Comparison of ENCODE assay signal across 15 mouse cellular contexts in genomic region chr3:100440754-100441153, GRCm38 (mm10). TPM values are rescaled to one million over a fixed set of nuclear protein-coding genes. Genes with fewer than 3 reads are reported as not detected.
DNase-seq lines count a peak whose midpoint lies in the region; ATAC-seq lines count a peak whose summit lies in the region.
"Had no signal": no experiment of that assay in that cellular context is flagged by ENCODE, and none has a peak within 500 bp of the region (broad histone marks: within the 10 kb centered on the region; RNA-seq: fewer than 3 reads in every experiment).

No protein-coding gene starts in this region.

- no peak for ATAC-seq in liver, embryonic 11.5 days (replicated peaks; ENCODE audit: low FRiP score)
- ATAC-seq in intestine, embryonic 16.5 days: peak; percentile 36
- ATAC-seq in megakaryocyte, adult 5-6 weeks (ENCODE audit: poor library complexity, severe bottlenecking): peak; percentile 53

- peaks cover 45% of the 10 kb centered on the region for H3K4me1 ChIP-seq in liver, embryonic 11.5 days (replicated peaks; ENCODE audit: control insufficient read depth, insufficient read depth, low read length)
- peaks cover 2% of the 10 kb centered on the region; the same call in 1 of the 2 replicates for H3K4me1 ChIP-seq in intestine, embryonic 16.5 days (ENCODE audit: control insufficient read depth, insufficient read depth, low read length)
- H3K4me1 ChIP-seq: midbrain, embryonic 10.5 days had no signal

- intact Hi-C loops in left cerebral cortex, postnatal 36 days (cut with DNase I): no loop called here

- H3K4me2 ChIP-seq in liver, embryonic 11.5 days: no peak overlapping the region
- no peak overlapping the region for H3K4me2 ChIP-seq in intestine, embryonic 16.5 days (ENCODE audit: low read depth, low read length)

- peak; percentile 38 for DNase-seq in liver
- DNase-seq in liver, embryonic 11.5 days (ENCODE audit: low spot score): no peak
- DNase-seq in c-Kit-positive CD71-positive TER-119-negative erythroid progenitor cells, embryonic 14.5 days (ENCODE audit: low read depth): peak; percentile 40
- DNase-seq in testis, postnatal 14 days (ENCODE audit: low spot score): no peak
- DNase-seq in left cerebral cortex, postnatal 36 days (ENCODE audit: low spot score in 2 of 2): no peak
- DNase-seq in layer of hippocampus, adult 11-12 months (ENCODE audit: low spot score): no peak
- DNase-seq: cerebellum, adult 18-20 months; cerebellum, postnatal 36 days; gastrocnemius, postnatal 10 days; thymus, adult 18-20 months had no signal

- no peaks in the 10 kb centered on the region for H3K9me3 ChIP-seq in liver, embryonic 11.5 days (ENCODE audit: control insufficient read depth, low read length)
- no peaks in the 10 kb centered on the region for H3K9me3 ChIP-seq in intestine, embryonic 16.5 days (ENCODE audit: control insufficient read depth, low read length)
- H3K9me3 ChIP-seq: embryonic facial prominence, embryonic 10.5 days; midbrain, embryonic 10.5 days had no signal

- H3K27me3 ChIP-seq in liver, embryonic 11.5 days (replicated peaks; ENCODE audit: control insufficient read depth, insufficient read depth, low read length): no peaks in the 10 kb centered on the region
- H3K27me3 ChIP-seq in intestine, embryonic 16.5 days (replicated peaks; ENCODE audit: control insufficient read depth, insufficient read depth, low read length): no peaks in the 10 kb centered on the region
- H3K27me3 ChIP-seq: CH12.LX had no signal

- no peak overlapping the region for H3K9ac ChIP-seq in liver, embryonic 11.5 days (ENCODE audit: low read depth, low read length)
- H3K9ac ChIP-seq in intestine, embryonic 16.5 days (ENCODE audit: low read depth, low read length): no peak overlapping the region

- no peak overlapping the region for H3K4me3 ChIP-seq in liver, embryonic 11.5 days (ENCODE audit: low read depth, low read length)
- no peak overlapping the region for H3K4me3 ChIP-seq in intestine, embryonic 16.5 days (ENCODE audit: low read length)
- H3K4me3 ChIP-seq: embryonic facial prominence, embryonic 10.5 days; midbrain, embryonic 10.5 days had no signal

- no peak overlapping the region for H3K27ac ChIP-seq in liver, embryonic 11.5 days (ENCODE audit: low read depth, low read length)
- no peak overlapping the region for H3K27ac ChIP-seq in intestine, embryonic 16.5 days (ENCODE audit: low read length)
- H3K27ac ChIP-seq: embryonic facial prominence, embryonic 10.5 days; midbrain, embryonic 10.5 days had no signal

- no peaks in the 10 kb centered on the region for H3K36me3 ChIP-seq in liver, embryonic 11.5 days (ENCODE audit: control insufficient read depth, insufficient read depth, low read length)
- H3K36me3 ChIP-seq in intestine, embryonic 16.5 days (ENCODE audit: control insufficient read depth, insufficient read depth, low read length): no peaks in the 10 kb centered on the region
- H3K36me3 ChIP-seq: embryonic facial prominence, embryonic 10.5 days; midbrain, embryonic 10.5 days had no signal

- WGBS in liver, embryonic 11.5 days: 44% methylated on average over 4 of the region's 4 CpGs
- 57% methylated on average over 4 of the region's 4 CpGs for WGBS in intestine, embryonic 16.5 days

RNA-seq across cellular contexts. Expression of gene Tent5c, which starts 48.4 kb away (rescaled TPM):
- polyA plus RNA-seq in liver, embryonic 11.5 days (2014; fragmentation: Nextera tagmentation; extraction: Ambion mirVana): 10.5 and 11.3 TPM in 2 replicates
- 8.9 and 9.9 TPM in 2 replicates for polyA plus RNA-seq in intestine, embryonic 16.5 days (2015; fragmentation: Nextera tagmentation; extraction: Ambion mirVana)
- total RNA-seq in megakaryocyte, adult 5-6 weeks (2015): 1.1 and 1.8 TPM in 2 replicates
- total RNA-seq in megakaryocyte, adult 5-6 weeks (2017): 2.2 and 3.9 TPM in 2 replicates
- total RNA-seq in left cerebral cortex, postnatal 36 days (2021): 1 to 10 TPM; 2.3 to 2.4 TPM

Comparison
In these comparisons a context has a peak if more than half of its experiments do, and no peak if none do; other contexts are left out.
1. DNase-seq: peak in liver (single experiment) and c-Kit-positive CD71-positive TER-119-negative erythroid progenitor cells, embryonic 14.5 days (single experiment); none in liver, embryonic 11.5 days (single experiment), testis, postnatal 14 days (single experiment), left cerebral cortex, postnatal 36 days (0 of 2) and layer of hippocampus, adult 11-12 months (single experiment).